Mouse (Mus musculus): ENCODE measurements around the gene Lig3. TPM values are rescaled to one million over a fixed set of nuclear protein-coding genes. Genes with fewer than 3 reads are reported as not detected.

The Lig3 gene
- total and polyA plus RNA-seq, 3 experiments = 45.2 to 101 (median 45.7) TPM

Other genes with a start within 250 kb of the Lig3 start
- gene Cct6b, start 16.8 kb upstream of the Lig3 start, total RNA-seq (2012; rRNA removed) = 0.25 and 0.64 TPM in 2 replicates
- 0.44 and 0.58 TPM in 2 replicates for gene Cct6b, start 16.8 kb upstream of the Lig3 start, total RNA-seq (2014; rRNA removed)
- 0.24 and 0.27 TPM in 2 replicates for gene Cct6b, start 16.8 kb upstream of the Lig3 start, polyA plus RNA-seq (2012; ENCODE audit: insufficient read length, low read depth)
- gene Zfp830, start 16.8 kb upstream of the Lig3 start, total RNA-seq (2012; rRNA removed) = 32.4 and 39.9 TPM in 2 replicates
- 28.7 and 29.9 TPM in 2 replicates for gene Zfp830, start 16.8 kb upstream of the Lig3 start, total RNA-seq (2014; rRNA removed)
- gene Zfp830, start 16.8 kb upstream of the Lig3 start, polyA plus RNA-seq (2012; ENCODE audit: insufficient read length, low read depth) = 38.7 and 44.2 TPM in 2 replicates
- gene Rffl, start 90.1 kb downstream of the Lig3 start, total RNA-seq (2012; rRNA removed) = 14.8 and 16.5 TPM in 2 replicates
- 1.2 and 1.5 TPM in 2 replicates for gene Rffl, start 90.1 kb downstream of the Lig3 start, total RNA-seq (2014; rRNA removed)
- 3.0 TPM in 2 replicates for gene Rffl, start 90.1 kb downstream of the Lig3 start, polyA plus RNA-seq (2012; ENCODE audit: insufficient read length, low read depth)
- 27.2 and 35.5 TPM in 2 replicates for gene Rad51d, start 109.5 kb downstream of the Lig3 start, total RNA-seq (2012; rRNA removed)
- gene Rad51d, start 109.5 kb downstream of the Lig3 start, total RNA-seq (2014; rRNA removed) = 15.0 and 15.7 TPM in 2 replicates
- 27.6 and 33.3 TPM in 2 replicates for gene Rad51d, start 109.5 kb downstream of the Lig3 start, polyA plus RNA-seq (2012; ENCODE audit: insufficient read length, low read depth)
- 0.08 TPM in 1 of 2 replicates, not detected in the other for gene Fndc8, start 111.0 kb downstream of the Lig3 start, total RNA-seq (2012; rRNA removed)
- not detected in 2 replicates for gene Fndc8, start 111.0 kb downstream of the Lig3 start, total RNA-seq (2014; rRNA removed)
- gene Fndc8, start 111.0 kb downstream of the Lig3 start, polyA plus RNA-seq (2012; ENCODE audit: insufficient read length, low read depth) = 0.22 and 0.36 TPM in 2 replicates
- 69.1 and 80.0 TPM in 2 replicates for gene Nle1, start 127.3 kb downstream of the Lig3 start, total RNA-seq (2012; rRNA removed)
- gene Nle1, start 127.3 kb downstream of the Lig3 start, total RNA-seq (2014; rRNA removed) = 54.4 and 54.9 TPM in 2 replicates
- 107 and 135 TPM in 2 replicates for gene Nle1, start 127.3 kb downstream of the Lig3 start, polyA plus RNA-seq (2012; ENCODE audit: insufficient read length, low read depth)
- gene Unc45b, start 129.4 kb downstream of the Lig3 start, total RNA-seq (2012; rRNA removed) = 0.08 TPM in 1 of 2 replicates, not detected in the other
- gene Unc45b, start 129.4 kb downstream of the Lig3 start, total RNA-seq (2014; rRNA removed) = 0.08 TPM in 1 of 2 replicates, not detected in the other
- 0.19 and 0.26 TPM in 2 replicates for gene Unc45b, start 129.4 kb downstream of the Lig3 start, polyA plus RNA-seq (2012; ENCODE audit: insufficient read length, low read depth)
- 0.17 and 0.67 TPM in 2 replicates for gene Slfn5, start 170.2 kb downstream of the Lig3 start, total RNA-seq (2012; rRNA removed)
- gene Slfn5, start 170.2 kb downstream of the Lig3 start, total RNA-seq (2014; rRNA removed) = 0.04 and 0.07 TPM in 2 replicates
- gene Slfn5, start 170.2 kb downstream of the Lig3 start, polyA plus RNA-seq (2012; ENCODE audit: insufficient read length, low read depth) = 0.07 and 0.11 TPM in 2 replicates
- gene Slfn9, start 210.7 kb downstream of the Lig3 start, total RNA-seq (2012; rRNA removed) = 6.7 and 8.5 TPM in 2 replicates
- 6.3 and 6.4 TPM in 2 replicates for gene Slfn9, start 210.7 kb downstream of the Lig3 start, total RNA-seq (2014; rRNA removed)
- 11.5 and 12.4 TPM in 2 replicates for gene Slfn9, start 210.7 kb downstream of the Lig3 start, polyA plus RNA-seq (2012; ENCODE audit: insufficient read length, low read depth)
- 6.3 and 7.7 TPM in 2 replicates for gene Slfn8, start 239.7 kb downstream of the Lig3 start, total RNA-seq (2012; rRNA removed)
- 3.3 and 3.4 TPM in 2 replicates for gene Slfn8, start 239.7 kb downstream of the Lig3 start, total RNA-seq (2014; rRNA removed)
- gene Slfn8, start 239.7 kb downstream of the Lig3 start, polyA plus RNA-seq (2012; ENCODE audit: insufficient read length, low read depth) = 3.5 and 4.1 TPM in 2 replicates

Data from CH12.LX (cell line).